Mouse (Mus musculus): ENCODE measurements around the gene Pygo1.

Gene Pygo1

DNA sequence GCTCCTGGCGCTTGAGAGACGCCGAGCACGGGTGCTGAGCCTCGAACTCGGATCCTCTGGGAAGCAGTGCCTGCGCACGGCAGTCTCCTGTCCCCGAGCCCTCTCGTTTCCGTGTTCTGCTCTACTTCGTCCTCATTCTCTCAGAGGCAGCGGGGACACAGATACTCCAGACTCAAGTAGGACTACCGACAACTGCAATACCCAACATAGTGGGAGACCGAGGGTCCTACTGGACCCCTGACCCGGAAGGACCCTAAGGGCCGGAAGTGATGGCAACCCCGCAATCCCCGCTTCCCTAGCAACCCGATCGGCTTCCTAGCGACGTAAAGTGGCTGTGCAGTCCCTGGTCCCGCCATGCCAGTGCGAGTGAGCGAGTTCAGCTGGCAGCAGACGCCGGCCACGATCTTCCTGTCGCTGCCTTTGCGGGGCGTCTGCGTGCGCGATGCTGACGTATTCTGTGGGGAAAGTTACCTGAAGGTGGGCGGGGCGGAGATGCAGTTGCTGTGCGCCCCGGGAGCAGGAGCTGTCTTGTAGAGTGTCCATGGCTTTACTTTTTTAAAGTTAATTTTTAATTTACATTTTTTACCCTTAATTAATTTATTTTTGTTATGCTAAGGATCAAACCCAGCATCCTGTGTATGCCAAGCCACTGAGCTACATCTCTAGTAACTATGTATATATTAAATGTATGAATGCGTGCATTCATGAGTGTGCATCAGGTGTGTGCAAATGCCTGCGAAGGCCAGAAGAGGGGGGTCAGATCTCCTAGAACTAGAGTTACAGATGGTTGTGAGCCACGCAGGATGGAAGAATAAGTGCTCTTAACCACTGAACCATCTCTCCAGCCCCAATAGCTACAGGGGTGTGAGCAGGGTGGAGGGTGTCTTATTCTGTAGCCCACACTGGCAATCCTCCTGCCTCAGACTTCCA is 33.3 kb downstream of the Pygo1 start, which contains the start of the genes Dyx1c1 and Gm44503:
TSS of gene Dyx1c1 (plus strand) at position 265 of the 930 bp plus-strand sequence.
TSS of gene Gm44503 (plus strand) at position 332 of the 930 bp plus-strand sequence.
- DNase-seq (ENCODE audit: low read depth, low spot score): peak; percentile 89
- no peaks in the 10 kb centered on the region for H3K27me3 ChIP-seq (ENCODE audit: control insufficient read depth, insufficient read depth, low read length, poor library complexity, severe bottlenecking)

GRCm38 (mm10) chr9:72961346-72961745 is 35.9 kb downstream of the Pygo1 start:
- Histone ChIP-seq H3K36me3 (ENCODE audit: control insufficient read depth, insufficient read depth, low read length, poor library complexity, severe bottlenecking) (no peaks in the 10 kb centered on the region), H3K27me3 (ENCODE audit: control insufficient read depth, insufficient read depth, low read length, poor library complexity, severe bottlenecking) (no peaks in the 10 kb centered on the region)
- no peak for DNase-seq (ENCODE audit: low read depth, low spot score)

More for the DNA sequence above, 33.3 kb downstream of the Pygo1 start, which contains the start of the genes Dyx1c1 and Gm44503:
- H3K36me3 ChIP-seq (ENCODE audit: control insufficient read depth, insufficient read depth, low read length, poor library complexity, severe bottlenecking): no peaks in the 10 kb centered on the region

GRCm38 (mm10) chr9:72961959-72962358 is 36.5 kb downstream of the Pygo1 start:
- Histone ChIP-seq H3K36me3 (ENCODE audit: control insufficient read depth, insufficient read depth, low read length, poor library complexity, severe bottlenecking) (no peaks in the 10 kb centered on the region), H3K27me3 (ENCODE audit: control insufficient read depth, insufficient read depth, low read length, poor library complexity, severe bottlenecking) (no peaks in the 10 kb centered on the region)
- peak; percentile 45 for DNase-seq (ENCODE audit: low read depth, low spot score)

- Histone ChIP-seq H3K27me3 (ENCODE audit: control insufficient read depth, insufficient read depth, low read length, poor library complexity, severe bottlenecking) (no peaks in the 10 kb centered on the region), H3K36me3 (ENCODE audit: control insufficient read depth, insufficient read depth, low read length, poor library complexity, severe bottlenecking) (no peaks in the 10 kb centered on the region)
- DNase-seq (ENCODE audit: low read depth, low spot score): peak; percentile 78
These were observed 43.1 kb downstream of the Pygo1 start for GRCm38 (mm10) chr9:72968349-72969061.

- peak; percentile 54 for DNase-seq (ENCODE audit: low read depth, low spot score)
- Histone ChIP-seq H3K27me3 (ENCODE audit: control insufficient read depth, insufficient read depth, low read length, poor library complexity, severe bottlenecking) (no peaks in the 10 kb centered on the region), H3K36me3 (ENCODE audit: control insufficient read depth, insufficient read depth, low read length, poor library complexity, severe bottlenecking) (no peaks in the 10 kb centered on the region)
These were observed 44.4 kb downstream of the Pygo1 start for GRCm38 (mm10) chr9:72969874-72970273.

GRCm38 (mm10) chr9:72972435-72972834 is 47.0 kb downstream of the Pygo1 start:
- H3K27me3 ChIP-seq (ENCODE audit: control insufficient read depth, insufficient read depth, low read length, poor library complexity, severe bottlenecking): no peaks in the 10 kb centered on the region
- no peak for DNase-seq (ENCODE audit: low read depth, low spot score)
- H3K36me3 ChIP-seq (ENCODE audit: control insufficient read depth, insufficient read depth, low read length, poor library complexity, severe bottlenecking): no peaks in the 10 kb centered on the region

DNA sequence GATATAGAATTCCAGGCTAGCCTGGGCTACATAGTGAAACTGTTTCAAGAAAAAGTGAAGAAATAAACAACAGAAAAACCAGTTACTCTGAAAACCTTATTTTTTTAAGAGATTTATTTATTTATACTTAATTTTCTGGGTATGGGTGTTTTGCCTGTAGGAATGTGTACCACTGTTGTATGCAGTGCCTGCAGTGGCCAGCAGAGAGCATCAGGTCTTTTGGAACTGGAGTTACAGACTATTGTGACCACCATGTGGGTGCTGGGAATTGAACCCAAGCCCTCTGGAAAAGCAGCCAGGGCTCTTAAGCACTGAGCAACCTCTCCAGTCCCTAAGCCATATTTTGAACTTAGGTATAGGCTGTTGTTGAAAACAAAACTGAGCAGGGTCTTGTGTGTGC is 47.5 kb downstream of the Pygo1 start:
- Histone ChIP-seq H3K27me3 (ENCODE audit: control insufficient read depth, insufficient read depth, low read length, poor library complexity, severe bottlenecking) (no peaks in the 10 kb centered on the region), H3K36me3 (ENCODE audit: control insufficient read depth, insufficient read depth, low read length, poor library complexity, severe bottlenecking) (no peaks in the 10 kb centered on the region)
- DNase-seq (ENCODE audit: low read depth, low spot score): no peak

DNA sequence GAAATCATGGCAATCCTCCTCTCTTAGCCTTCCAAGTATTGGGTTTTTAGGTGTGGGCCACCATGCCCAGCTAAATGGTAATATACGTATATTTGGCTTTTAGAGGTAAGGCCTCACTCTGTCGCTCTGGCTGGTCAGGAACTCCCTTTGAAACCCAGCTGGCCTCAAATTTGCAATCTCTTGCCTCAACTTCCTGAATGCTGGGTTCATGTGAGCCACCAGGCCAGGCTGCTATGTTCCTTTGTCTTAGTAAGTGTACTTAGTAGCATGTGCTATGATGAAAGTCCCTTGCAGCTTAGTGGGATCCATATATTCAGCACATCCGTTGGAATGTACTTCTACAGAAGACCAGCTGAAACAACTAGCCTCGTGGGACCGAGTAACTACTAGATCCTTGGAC is 49.3 kb downstream of the Pygo1 start:
- no peak for DNase-seq (ENCODE audit: low read depth, low spot score)
- H3K27me3 ChIP-seq (ENCODE audit: control insufficient read depth, insufficient read depth, low read length, poor library complexity, severe bottlenecking): no peaks in the 10 kb centered on the region
- H3K36me3 ChIP-seq (ENCODE audit: control insufficient read depth, insufficient read depth, low read length, poor library complexity, severe bottlenecking): no peaks in the 10 kb centered on the region

GRCm38 (mm10) chr9:72975242-72975641 is 49.8 kb downstream of the Pygo1 start:
- no peaks in the 10 kb centered on the region for H3K36me3 ChIP-seq (ENCODE audit: control insufficient read depth, insufficient read depth, low read length, poor library complexity, severe bottlenecking)
- no peak for DNase-seq (ENCODE audit: low read depth, low spot score)
- no peaks in the 10 kb centered on the region for H3K27me3 ChIP-seq (ENCODE audit: control insufficient read depth, insufficient read depth, low read length, poor library complexity, severe bottlenecking)

GRCm38 (mm10) chr9:72983066-72983465 is 57.6 kb downstream of the Pygo1 start:
- peak; percentile 36 for DNase-seq (ENCODE audit: low read depth, low spot score)
- Histone ChIP-seq H3K36me3 (ENCODE audit: control insufficient read depth, insufficient read depth, low read length, poor library complexity, severe bottlenecking) (no peaks in the 10 kb centered on the region), H3K27me3 (ENCODE audit: control insufficient read depth, insufficient read depth, low read length, poor library complexity, severe bottlenecking) (no peaks in the 10 kb centered on the region)

- no peaks in the 10 kb centered on the region for H3K36me3 ChIP-seq (ENCODE audit: control insufficient read depth, insufficient read depth, low read length, poor library complexity, severe bottlenecking)
- DNase-seq (ENCODE audit: low read depth, low spot score): peak; percentile 97
These were observed 60.1 kb downstream of the Pygo1 start, which contains the start of the genes Ccpg1os and Ccpg1 for GRCm38 (mm10) chr9:72985250-72986220. Gene Ccpg1os (minus strand): TSS chr9:72985382. Gene Ccpg1 (plus strand): TSS chr9:72985429.

DNA sequence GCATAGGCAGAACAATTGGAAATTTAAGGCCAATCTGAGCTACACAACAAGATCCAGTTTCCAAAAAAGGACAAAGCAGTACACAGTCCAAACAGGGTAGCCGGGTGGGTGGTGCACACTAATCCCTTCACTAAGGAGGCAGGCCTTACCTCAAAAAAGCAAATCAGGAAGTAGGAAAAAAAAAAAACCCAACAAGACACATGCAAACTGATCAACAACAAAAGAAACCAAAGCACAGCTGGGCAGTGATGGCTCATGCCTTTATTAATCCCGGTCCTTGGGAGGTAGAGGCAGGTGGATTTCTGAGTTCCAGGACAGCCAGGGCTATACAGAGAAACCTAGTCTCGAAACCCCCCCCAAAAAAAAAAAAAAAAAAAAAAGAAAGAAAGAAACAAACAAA is 62.3 kb downstream of the Pygo1 start:
- no peaks in the 10 kb centered on the region for H3K36me3 ChIP-seq (ENCODE audit: control insufficient read depth, insufficient read depth, low read length, poor library complexity, severe bottlenecking)
- DNase-seq (ENCODE audit: low read depth, low spot score): no peak
- H3K27me3 ChIP-seq (ENCODE audit: control insufficient read depth, insufficient read depth, low read length, poor library complexity, severe bottlenecking): no peaks in the 10 kb centered on the region

More at GRCm38 (mm10) chr9:72985250-72986220, 60.1 kb downstream of the Pygo1 start, which contains the start of the genes Ccpg1os and Ccpg1:
- no peaks in the 10 kb centered on the region for H3K27me3 ChIP-seq (ENCODE audit: control insufficient read depth, insufficient read depth, low read length, poor library complexity, severe bottlenecking)

DNA sequence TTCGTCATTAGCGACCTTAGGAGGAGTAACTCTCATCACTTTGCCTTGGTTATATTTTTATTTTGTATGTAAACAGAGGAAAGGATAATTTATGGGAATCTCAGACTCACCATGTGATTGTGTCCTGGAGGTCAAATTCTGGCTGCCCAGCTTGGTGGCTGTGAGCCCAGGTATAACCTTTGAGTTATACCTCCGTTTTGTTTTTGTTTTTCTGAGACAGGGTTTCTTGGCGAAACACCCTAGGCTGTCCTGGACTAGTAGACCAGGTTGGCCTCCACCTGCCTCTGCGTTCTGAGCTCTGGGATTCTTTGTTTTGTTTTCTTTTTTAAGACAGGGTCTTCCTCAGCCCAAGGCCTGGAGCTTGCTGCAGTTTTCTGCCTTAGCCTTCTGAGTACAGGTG is 63.3 kb downstream of the Pygo1 start:
- no peak for DNase-seq (ENCODE audit: low read depth, low spot score)
- no peaks in the 10 kb centered on the region for H3K27me3 ChIP-seq (ENCODE audit: control insufficient read depth, insufficient read depth, low read length, poor library complexity, severe bottlenecking)
- no peaks in the 10 kb centered on the region for H3K36me3 ChIP-seq (ENCODE audit: control insufficient read depth, insufficient read depth, low read length, poor library complexity, severe bottlenecking)

GRCm38 (mm10) chr9:72991420-72991819 is 66.0 kb downstream of the Pygo1 start:
- Histone ChIP-seq H3K36me3 (ENCODE audit: control insufficient read depth, insufficient read depth, low read length, poor library complexity, severe bottlenecking) (no peaks in the 10 kb centered on the region), H3K27me3 (ENCODE audit: control insufficient read depth, insufficient read depth, low read length, poor library complexity, severe bottlenecking) (no peaks in the 10 kb centered on the region)
- DNase-seq (ENCODE audit: low read depth, low spot score): no peak
